Mouse (Mus musculus) Patski (cell line): Measurements from ENCODE around the gene Cntrl. TPM values are rescaled to one million over a fixed set of nuclear protein-coding genes. Genes with fewer than 3 reads are reported as not detected.

ENCODE experiments used
- ATAC-seq: fragments of 100-300 bp; one replicate; pipeline ENCODE4 v1.8.0; 2021
- CTCF ChIA-PET: fragments of 350-600 bp; sonication (Branson Sonifier 250); formaldehyde crosslinking; loops from one replicate; lab custom pipeline; 2022; ENCODE audit warnings: inconsistent platforms; lab: Charles Lee
- POLR2A ChIA-PET: fragments of 350-600 bp; sonication (Branson Sonifier 250); formaldehyde crosslinking; loops from one replicate; lab custom pipeline; 2022; ENCODE audit warnings: antibody characterized with exemption, inconsistent platforms; lab: Charles Lee
- DNase-seq: peaks from one replicate; pipeline ENCODE4 v3.0.0-alpha.2; 2011; ENCODE audit warnings: low read depth, low spot score
- H3K27me3 ChIP-seq: fragments of 371-371 bp; one replicate; pipeline ENCODE4 v1.5.1; 2021
- CTCF ChIP-seq: fragments of 100-300 bp; IDR thresholded peaks from one replicate; pipeline ENCODE4 v1.5.1; 2021
- in situ Hi-C: fragments of 300-500 bp; cut with MboI; formaldehyde crosslinking; loops from 3 replicates; pipeline ENCODE4 v1.11.1; 2018; ENCODE audit warnings: low pct_unique_long_range_greater_than_20kb, mixed read lengths
- polyA plus RNA-seq: library from polyadenylated mRNA; unstranded; gene quantifications from one replicate; pipeline ENCODE4 v1.2.3, GENCODE M21; 2021

Cntrl gene
- polyA plus RNA-seq, 1 experiment from 2014 or later: 17.4 TPM

- DNase-seq: no peak
- POLR2A ChIA-PET: interaction anchor here (0.6 to 1.6 kb wide), 5 partner anchors 41 to 127 kb away, joined by 3 to 4 read pairs (median 3); partner anchors contain the start of gene Gsn
- CTCF ChIA-PET: interaction anchor here (0.7 to 4.8 kb wide), 18 partner anchors 9 to 262 kb away, joined by 3 to 62 read pairs (median 6); partner anchors contain the start of gene Gsn
- TF ChIP-seq CTCF: no peak
- no peaks in the 10 kb centered on the region for H3K27me3 ChIP-seq
- in situ Hi-C loops: loop anchor here (10.0 kb wide), 1 partner anchor 149 kb away; the partner anchor contains the start of gene 4930568D16Rik
- ATAC-seq: no peak
Observed at GRCm38 (mm10) chr2:35215363-35215762, 106.1 kb downstream of the Cntrl start.

GRCm38 (mm10) chr2:35216701-35217100 is 107.4 kb downstream of the Cntrl start:
- TF ChIP-seq CTCF: no peak
- DNase-seq (no peak), ATAC-seq (no peak)
- in situ Hi-C loops: loop anchor here (10.0 kb wide), 1 partner anchor 148 kb away; the partner anchor contains the start of gene 4930568D16Rik
- ChIA-PET POLR2A (interaction anchor here (0.9 to 1.1 kb wide), 2 partner anchors 41 to 49 kb away, joined by 3 read pairs; no protein-coding TSS in a partner anchor), CTCF (interaction anchor here (0.9 to 4.8 kb wide), 6 partner anchors 8 to 53 kb away, joined by 3 to 62 read pairs (median 8); partner anchors contain the start of gene Gsn)
- no peaks in the 10 kb centered on the region for H3K27me3 ChIP-seq

- ATAC-seq: no peak
- DNase-seq: no peak
- TF ChIP-seq CTCF: no peak
- CTCF ChIA-PET: no interaction called here
- H3K27me3 ChIP-seq: no peaks in the 10 kb centered on the region
- POLR2A ChIA-PET: no interaction called here
- in situ Hi-C loops: loop anchor here (10.0 kb wide), 1 partner anchor 146 kb away; the partner anchor contains the start of gene 4930568D16Rik
Observed at GRCm38 (mm10) chr2:35218736-35219135, 109.4 kb downstream of the Cntrl start.

GRCm38 (mm10) chr2:35222822-35223391 is 113.6 kb downstream of the Cntrl start:
- TF ChIP-seq CTCF: no peak
- POLR2A ChIA-PET: no interaction called here
- no peaks in the 10 kb centered on the region for H3K27me3 ChIP-seq
- DNase-seq (no peak), ATAC-seq (no peak)
- in situ Hi-C loops: no loop called here
- CTCF ChIA-PET: interaction anchor here (4.2 kb wide), 1 partner anchor 8 kb away, joined by 15 read pairs; no protein-coding TSS in a partner anchor

- no peak for DNase-seq
- POLR2A ChIA-PET: interaction anchor here (0.6 kb wide), 1 partner anchor 550 kb away, joined by 3 read pairs; no protein-coding TSS in a partner anchor
- H3K27me3 ChIP-seq: no peaks in the 10 kb centered on the region
- no peak for TF ChIP-seq CTCF
- no peak for ATAC-seq
- CTCF ChIA-PET: interaction anchor here (4.2 kb wide), 1 partner anchor 9 kb away, joined by 15 read pairs; no protein-coding TSS in a partner anchor
- in situ Hi-C loops: no loop called here
Observed at GRCm38 (mm10) chr2:35224285-35224684, 115.0 kb downstream of the Cntrl start.

- TF ChIP-seq CTCF: no peak
- in situ Hi-C loops: loop anchor here (5.0 kb wide), 1 partner anchor 34 kb away; no protein-coding TSS in a partner anchor
- H3K27me3 ChIP-seq: no peaks in the 10 kb centered on the region
- no peak for DNase-seq
- ChIA-PET CTCF (no interaction called here), POLR2A (no interaction called here)
- no peak for ATAC-seq
Observed at GRCm38 (mm10) chr2:35228145-35228544, 118.9 kb downstream of the Cntrl start.

Other genes starting within 250 kb of the Cntrl start
- gene Cutal, start 235.1 kb upstream of the Cntrl start, polyA plus RNA-seq: 33.2 TPM
- gene Psmd5, start 234.5 kb upstream of the Cntrl start, polyA plus RNA-seq: 82.5 TPM
- gene Phf19, start 195.5 kb upstream of the Cntrl start, polyA plus RNA-seq: 0.99 TPM
- 0.19 TPM for gene Traf1, start 147.7 kb upstream of the Cntrl start, polyA plus RNA-seq
- gene Hc, start 48.1 kb upstream of the Cntrl start, polyA plus RNA-seq: not detected
- gene AI182371, start 7.9 kb upstream of the Cntrl start, polyA plus RNA-seq: 0.12 TPM
- 136 TPM for gene Rab14, start 91.6 kb downstream of the Cntrl start, polyA plus RNA-seq
- gene Gsn, start 146.9 kb downstream of the Cntrl start, polyA plus RNA-seq: 207 TPM
- gene Stom, start 227.5 kb downstream of the Cntrl start, polyA plus RNA-seq: 19.6 TPM